Mouse (Mus musculus) adipocyte (in vitro differentiated cells): ENCODE results near the gene Wnt5b.

Source experiments
- DNase-seq: peaks from one replicate; pipeline ENCODE4 v3.0.0-alpha.2; 2016; ENCODE audit warnings: low spot score

Gene Wnt5b

DNA sequence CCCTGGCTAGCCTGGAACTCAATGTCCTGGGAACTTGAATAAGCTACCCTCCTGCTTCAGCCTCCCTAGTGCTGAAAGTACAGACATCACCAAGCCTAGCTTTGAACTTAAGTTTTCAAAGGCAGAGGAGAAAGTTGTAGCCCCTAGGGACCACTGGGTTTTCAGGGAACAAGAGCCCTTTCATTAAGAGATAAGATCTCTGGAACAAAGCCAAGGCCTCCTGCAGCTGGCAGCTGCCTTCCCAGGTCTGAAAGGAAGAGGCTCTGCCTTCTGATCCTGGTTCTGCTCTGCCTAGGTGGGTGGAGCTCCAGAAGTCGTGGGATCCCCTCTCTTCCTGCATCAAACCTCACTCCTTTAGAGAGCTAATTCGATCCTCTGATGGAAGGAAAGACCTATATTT lies 58.7 kb downstream of the Wnt5b start:
- no peak for DNase-seq

DNA sequence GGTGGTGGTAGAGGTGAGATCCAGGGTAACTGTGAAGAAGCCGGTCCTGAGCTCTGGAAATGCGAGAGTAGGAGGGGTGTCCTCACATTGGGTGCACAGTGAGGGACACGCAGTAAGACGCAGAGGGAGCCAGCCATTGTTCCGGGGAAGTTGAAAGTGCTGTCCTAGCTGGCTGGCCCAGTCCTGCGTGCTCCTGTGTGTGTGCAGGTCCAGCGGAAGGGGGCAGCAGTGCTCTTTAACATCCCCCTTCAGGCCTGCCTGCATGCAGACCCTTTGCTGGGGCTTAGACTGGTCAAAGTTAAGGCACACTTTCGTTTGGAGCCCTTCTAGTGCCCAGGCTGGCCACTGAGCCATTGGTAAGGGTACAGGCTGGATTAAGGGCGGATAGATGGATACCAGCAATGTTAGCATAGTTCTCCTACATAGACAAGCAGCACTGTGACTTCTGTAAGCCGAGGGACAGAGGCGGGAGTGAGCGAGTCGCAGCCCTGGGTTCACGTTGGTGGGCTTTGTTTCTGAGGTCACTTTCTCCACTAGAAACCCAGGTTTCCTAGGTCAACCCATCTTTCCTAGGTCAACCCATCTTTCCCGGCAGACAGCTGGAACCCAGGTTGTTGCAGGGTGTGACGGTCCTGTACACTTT lies 61.1 kb downstream of the Wnt5b start:
- no peak for DNase-seq

DNA sequence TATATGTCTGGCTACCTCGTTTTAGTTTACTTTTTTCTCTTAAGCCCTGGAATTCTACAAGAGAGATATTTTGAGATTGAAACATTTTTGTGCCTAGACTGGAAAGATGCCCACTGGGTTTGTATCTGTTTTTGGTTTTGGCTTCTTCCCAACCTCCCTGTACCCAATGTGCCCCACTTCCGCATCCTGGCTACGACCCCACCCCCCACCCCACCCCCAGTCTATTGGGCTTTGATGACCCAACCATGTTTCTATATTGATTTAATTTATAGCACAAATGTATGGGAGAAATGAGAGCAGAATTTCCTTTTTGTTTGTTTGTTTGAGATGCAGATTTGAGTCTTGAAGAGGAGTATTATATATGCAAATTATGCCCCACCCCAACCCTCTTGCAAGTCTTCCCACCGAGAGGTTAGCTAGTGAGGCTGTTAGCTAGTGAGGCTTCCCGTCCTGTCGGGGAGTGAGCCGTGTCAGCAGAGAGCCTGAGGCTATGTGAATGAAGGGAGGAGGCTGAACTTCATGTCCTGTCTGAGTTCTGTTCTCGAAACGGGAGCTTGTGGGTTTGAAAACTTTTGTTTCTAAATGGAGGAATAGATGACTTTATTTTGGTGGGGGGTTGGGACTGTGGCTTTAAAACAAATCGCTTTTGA lies 62.3 kb downstream of the Wnt5b start:
- peak; percentile 48 for DNase-seq

DNA sequence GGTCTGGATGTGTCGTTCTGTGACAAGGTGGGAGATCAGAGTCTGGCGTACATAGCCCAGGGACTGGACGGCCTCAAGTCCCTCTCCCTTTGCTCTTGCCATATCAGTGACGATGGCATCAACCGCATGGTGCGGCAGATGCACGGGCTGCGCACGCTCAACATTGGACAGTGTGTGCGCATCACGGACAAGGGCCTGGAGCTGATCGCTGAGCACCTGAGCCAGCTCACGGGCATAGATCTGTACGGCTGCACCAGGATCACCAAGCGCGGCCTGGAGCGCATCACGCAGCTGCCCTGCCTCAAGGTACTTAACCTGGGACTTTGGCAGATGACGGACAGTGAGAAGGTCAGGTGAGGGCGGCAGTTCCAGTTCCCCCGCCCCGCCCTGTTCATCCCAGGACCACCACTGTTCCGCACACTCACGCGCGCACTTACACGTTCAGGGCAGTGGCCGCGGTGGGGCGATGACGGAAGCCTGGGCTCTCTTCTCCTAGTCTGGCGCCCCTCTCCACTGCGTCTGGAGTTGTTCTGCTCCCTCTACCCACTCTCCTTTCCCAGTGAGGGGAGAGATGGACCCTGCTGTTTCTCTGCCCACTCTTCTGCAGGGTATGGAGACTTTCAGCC lies 63.3 kb downstream of the Wnt5b start:
- peak; percentile 25 for DNase-seq

DNA sequence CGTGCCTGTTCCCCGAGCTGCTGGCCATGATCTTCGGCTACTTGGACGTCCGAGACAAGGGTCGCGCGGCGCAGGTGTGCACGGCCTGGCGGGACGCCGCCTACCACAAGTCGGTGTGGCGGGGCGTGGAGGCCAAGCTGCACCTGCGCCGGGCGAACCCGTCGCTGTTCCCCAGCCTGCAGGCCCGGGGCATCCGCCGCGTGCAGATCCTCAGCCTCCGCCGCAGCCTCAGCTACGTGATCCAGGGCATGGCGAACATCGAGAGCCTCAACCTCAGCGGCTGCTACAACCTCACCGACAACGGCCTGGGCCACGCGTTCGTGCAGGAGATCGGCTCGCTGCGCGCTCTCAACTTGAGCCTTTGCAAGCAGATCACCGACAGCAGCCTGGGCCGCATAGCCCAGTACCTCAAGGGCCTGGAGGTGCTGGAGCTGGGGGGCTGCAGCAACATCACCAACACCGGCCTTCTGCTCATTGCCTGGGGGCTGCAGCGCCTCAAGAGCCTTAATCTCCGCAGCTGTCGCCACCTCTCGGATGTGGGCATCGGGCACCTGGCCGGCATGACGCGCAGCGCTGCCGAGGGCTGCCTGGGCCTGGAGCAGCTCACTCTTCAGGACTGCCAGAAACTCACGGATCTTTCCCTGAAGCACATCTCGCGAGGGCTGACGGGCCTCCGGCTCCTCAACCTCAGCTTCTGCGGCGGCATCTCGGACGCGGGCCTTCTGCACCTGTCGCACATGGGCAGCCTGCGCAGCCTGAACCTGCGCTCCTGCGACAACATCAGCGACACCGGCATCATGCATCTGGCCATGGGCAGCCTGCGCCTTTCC lies 64.1 kb downstream of the Wnt5b start:
- DNase-seq = peak; percentile 69

DNA sequence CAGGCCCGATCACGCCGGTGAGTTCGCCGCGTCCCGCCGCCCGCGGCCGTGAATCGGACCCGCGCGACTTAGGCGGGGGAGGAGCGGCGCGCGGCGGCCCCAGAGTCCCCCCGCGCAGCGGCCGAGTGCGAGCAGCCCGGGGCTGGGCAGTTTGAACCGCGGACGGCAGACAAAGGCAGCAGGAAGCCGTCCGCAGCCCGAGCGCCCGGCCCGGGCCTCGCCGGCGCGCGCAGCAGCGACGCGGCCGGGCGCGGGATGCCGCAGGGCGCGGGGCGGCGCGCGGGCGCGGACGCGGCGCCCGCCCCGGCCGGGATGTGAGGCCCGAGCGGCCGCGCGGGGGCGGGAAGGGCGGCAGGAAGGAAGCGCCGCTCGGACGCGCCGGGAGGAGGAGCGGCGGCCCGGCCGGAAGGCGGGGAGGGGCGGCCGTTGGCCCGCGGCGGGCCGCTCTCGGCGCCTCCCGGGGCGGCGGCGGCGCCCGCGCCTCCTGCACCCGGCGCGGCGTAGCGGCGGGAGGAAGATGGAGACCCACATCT lies 64.7 kb downstream of the Wnt5b start, which contains the start of gene Fbxl14:
Gene Fbxl14 (plus strand): TSS at position 326 of the 533 bp plus-strand sequence.
- peak; percentile 55 for DNase-seq

DNA sequence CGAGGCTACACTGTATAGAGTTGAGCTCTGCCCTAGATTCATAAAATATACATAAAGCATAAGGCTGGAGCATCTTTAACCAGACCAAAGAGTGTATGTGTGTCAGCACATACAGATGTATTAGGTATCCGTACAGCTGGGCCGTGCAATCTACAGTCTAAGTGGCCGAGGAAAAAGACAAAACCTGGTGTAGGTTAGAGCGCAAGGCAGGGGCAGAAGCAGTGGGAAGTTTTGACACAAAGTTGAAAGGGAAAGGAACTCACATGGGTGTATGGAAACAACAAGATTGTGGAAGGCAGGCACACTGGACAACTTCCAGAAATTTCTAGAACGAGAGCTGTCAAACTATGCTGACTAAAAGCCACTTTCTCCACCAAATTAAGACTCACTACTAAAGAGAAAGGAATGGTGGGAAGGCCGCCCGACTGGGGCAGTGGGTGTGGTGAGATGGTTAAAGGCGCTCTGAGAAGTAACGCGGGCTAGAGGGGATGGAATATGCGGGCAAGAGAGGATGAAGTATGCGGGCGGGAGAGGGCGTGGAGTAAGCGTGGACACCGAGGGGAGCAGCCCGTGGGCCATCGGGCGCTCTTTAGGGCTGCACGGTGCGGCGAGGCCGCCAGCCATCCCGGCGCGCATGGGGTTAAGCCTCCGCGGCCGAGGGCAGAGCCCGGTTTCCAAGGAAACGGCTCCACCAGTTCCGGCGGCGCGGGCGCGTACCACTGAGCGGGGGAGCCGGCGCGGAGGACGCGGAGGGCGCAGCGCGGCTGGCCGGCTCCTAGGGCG lies 65.4 kb downstream of the Wnt5b start:
- DNase-seq = peak; percentile 88

DNA sequence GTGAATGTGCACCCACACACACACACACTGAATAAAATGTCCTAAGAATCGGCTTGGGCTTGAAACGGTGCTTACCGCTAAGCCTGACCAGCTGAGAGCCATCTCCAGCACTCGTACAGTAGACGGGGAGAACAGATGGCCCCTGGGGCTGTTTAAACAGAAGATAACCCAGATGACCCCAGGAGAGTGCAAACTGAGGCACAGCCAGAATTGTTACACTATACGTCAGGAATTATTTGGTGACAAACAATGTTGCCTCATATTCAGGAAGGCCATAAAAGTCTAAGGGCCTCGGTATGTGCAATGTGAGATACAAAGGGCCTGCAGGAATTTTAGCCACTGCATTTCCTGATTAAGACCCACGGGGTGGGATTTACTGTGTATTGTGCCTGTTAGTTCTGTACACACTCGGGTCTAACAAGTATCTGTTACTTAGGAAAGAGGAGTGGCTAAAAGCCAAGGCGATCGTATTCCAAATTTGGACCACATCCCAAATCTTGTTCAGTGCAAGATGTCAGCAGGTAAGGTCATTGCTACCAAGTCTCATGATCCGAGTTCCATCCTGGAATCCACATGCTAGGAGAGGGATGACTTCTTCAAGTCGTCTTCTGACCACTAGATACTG lies 66.3 kb downstream of the Wnt5b start:
- no peak for DNase-seq

DNA sequence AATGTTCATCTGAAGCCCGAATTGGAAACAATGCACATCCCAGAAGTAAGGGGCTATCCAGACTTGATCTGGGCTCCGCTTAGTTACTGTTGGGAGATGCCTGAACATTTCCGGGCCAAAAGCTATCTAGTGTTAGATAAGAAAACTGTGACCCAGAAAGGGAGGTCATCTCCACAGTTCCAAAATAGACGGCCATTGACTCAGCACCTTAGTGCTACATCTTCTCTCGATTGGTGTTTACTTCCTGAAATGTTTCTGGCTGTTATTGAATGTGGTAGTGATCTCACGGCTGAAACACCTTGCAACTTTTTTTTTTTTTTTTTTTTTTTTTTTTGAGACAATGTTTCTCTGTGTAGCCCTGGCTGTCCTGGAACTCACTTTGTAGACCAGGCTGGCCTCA lies 68.2 kb downstream of the Wnt5b start:
- DNase-seq = no peak

DNA sequence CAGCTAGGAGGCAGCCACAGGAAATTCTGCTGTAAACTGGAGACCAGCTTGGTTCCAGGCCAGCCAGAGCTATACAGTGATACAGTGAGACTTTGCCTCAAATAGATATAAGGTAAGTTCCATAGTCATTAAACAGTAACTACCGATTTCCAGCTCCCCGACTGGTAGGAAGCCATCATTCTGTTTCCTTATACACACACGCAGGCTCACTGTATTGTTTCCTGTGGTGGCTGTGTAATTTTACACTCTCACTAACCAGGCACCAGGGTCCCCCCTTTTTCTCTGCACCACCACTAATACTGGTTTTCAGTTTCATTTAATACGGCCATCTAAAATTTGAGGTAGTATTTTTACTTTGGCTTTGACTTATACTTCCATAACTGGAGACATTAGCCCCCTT lies 70.2 kb downstream of the Wnt5b start:
- no peak for DNase-seq

DNA sequence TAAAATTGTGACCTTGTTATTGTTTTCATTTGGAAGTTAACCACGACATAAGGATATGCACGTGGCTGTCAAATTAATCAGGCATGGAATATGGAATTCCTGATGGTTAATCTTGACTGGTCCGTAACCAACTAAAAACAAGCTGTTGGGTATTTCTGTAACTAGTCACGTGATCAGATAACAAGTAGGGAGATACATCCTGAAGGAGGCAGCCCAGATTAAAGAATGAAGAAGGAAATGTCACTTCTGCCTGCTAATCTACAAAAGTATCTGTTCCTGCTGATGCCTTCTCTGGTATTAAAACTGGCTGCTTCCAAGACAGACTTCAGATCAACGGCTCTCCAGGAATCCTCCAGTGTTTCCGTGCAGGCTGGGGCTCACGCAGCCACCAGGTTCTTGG lies 70.7 kb downstream of the Wnt5b start:
- DNase-seq = no peak

DNA sequence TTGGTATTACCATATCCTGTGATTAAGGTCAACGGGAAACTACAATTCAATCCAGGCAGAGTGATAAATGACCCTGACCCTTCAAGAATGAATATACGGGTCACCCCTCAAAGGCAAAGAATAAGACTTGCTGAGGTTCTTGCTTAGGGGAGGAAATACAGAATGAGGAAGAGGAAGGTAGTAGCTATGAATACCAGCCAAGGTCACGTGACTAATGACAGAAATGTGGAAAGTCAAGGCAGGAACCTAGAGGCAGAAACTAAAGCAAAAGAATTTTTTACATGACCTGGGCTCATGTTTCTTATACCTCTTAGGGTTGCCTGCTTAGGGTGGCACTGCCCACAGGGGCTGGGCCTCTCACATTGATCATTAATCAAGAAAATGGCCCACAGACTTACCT lies 71.4 kb downstream of the Wnt5b start:
- no peak for DNase-seq

DNA sequence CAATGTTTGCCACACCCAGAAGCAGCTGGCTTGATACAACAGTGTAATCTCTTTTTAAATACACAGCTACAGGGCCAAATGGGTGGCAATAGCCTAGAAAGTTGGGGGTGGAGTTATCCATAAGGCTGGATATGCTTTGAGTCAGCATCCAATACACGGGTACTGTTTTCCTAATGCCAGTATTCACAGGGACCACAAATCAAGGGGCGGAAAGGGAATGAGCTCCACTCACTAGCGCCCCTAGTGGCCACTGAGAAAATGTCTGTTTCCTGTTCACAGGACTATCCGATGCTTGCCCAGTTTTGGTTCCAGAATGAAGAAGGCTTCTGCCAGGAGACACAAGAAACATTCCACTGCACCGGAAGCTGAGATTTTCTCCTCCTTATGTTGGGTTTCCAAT lies 72.0 kb downstream of the Wnt5b start:
- DNase-seq = peak; percentile 55

DNA sequence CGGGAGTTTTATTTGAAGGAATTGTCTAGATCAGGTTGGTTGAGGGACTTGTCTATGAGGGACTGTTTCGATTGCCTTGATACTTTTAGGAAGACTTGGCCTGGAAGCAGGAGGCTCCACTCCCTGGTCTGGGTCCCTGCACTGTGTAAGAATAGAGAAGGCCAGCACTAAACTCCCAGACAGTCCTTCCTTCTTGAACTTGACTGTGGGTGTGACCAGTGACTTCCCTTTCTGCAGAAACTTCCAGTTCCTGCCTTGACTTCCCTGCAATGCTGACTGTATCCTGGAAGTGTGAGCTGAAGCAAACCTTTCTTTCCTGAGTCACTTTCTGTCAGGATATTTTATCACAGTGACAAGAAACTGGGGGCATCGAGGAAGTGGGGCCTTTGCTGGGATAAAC lies 73.4 kb downstream of the Wnt5b start:
- DNase-seq = no peak

DNA sequence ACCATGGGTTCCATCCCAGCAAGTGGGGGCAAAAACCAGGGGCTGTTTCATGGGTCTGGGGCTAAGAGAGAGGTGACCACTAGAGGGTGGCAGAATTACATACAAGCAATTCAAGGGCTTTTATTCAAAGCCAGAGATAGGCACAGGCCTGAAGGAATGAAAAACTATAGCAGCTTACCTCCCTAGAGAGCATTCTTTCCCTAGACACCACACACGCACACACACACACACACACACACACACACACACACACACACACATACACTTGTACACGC lies 76.4 kb downstream of the Wnt5b start:
- DNase-seq = no peak

DNA sequence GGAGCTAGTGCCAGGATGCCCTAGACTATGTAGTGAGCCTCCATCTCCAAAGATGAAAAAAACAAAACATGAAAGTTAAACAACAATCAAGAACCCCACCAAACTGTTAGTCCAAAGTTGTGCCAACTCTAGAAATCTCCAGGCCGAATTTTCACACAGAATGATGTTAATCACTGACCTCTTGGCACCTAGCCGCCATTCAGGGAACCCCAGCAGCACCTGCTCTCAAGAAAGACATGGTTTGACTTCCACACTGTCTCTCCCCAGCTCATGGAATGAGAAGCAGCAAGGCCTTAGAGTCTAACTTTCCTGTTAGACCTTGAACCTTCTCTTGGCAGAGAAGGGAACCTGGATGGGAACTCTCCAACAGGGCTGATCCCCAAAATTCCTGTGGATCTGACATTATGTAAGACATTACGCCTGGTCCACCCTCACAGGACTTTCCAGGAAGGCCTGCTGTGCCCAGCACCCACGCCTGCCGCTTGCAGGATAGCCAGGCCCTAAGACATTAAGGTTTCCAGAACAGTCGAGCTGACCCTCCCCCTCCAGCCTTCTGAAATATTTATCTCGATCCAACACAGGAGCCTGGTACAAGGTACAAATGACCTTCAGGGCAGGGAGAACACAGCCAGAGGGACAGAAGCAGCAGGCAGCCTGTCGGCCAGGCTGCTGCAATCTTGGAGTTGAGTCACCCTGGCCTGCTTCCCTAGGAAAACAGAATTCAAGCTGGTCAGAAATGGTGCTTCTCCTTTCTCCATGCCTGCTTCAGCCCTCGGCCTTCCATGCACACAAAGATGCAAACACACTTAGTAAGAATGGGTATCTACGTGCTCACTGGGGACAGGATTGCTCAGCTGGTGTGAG lies 77.0 kb downstream of the Wnt5b start:
- peak; percentile 73 for DNase-seq

DNA sequence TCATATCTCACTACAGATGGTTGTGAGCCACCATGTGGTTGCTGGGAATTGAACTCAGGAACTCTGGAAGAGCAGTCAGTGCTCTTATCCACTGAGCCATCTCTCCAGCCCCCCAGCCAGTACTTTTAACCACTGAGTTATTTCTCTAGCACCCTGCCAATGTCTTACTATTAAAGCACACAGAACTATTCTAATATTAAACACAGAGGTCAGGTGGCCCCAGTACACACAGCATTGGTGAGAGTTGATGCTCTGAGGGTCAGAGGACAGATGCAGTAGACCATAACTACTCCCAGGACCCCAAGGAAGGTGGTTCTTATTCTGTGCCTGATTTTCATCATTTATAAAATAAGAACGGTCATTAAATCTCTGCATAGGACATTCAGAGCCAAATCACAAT lies 78.0 kb downstream of the Wnt5b start:
- DNase-seq = no peak

DNA sequence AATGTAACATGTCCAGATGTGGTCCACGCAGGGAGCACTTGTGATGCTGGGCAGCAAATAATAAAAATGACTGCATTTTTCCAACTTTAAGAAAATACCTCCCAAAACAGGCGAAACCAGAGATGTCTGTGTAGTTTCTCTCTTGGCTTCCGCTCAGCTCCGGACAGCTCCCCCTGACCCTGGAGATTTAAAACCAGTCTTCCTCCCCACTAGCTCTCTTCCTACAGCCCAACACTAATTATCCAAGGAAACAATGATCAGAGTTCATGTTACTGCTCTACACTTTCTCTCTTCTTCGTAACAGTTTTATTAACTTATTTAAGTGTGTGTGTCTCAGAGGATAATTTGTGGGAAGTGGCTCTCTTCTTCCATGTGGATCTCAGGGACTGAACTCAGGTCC lies 83.8 kb downstream of the Wnt5b start:
- DNase-seq = no peak

DNA sequence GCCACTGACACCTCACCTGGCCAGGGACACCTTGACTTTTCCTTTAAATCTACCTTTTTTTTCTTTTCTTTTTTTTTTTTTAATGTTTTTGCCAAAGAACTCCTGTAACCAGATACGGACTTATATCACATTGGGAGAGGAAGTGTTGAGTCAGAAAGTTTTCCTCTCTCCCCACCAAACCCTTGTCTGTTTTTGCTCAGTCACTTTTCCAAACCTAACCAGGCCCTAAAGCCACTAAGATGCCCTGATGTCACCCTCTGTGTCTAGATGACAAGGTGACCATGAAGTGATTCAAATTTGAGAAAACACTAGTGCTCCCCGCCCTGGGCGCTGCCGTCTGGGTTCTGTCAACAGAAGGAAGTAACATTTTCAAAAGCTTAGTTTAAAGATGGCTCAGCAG lies 85.1 kb downstream of the Wnt5b start:
- no peak for DNase-seq

DNA sequence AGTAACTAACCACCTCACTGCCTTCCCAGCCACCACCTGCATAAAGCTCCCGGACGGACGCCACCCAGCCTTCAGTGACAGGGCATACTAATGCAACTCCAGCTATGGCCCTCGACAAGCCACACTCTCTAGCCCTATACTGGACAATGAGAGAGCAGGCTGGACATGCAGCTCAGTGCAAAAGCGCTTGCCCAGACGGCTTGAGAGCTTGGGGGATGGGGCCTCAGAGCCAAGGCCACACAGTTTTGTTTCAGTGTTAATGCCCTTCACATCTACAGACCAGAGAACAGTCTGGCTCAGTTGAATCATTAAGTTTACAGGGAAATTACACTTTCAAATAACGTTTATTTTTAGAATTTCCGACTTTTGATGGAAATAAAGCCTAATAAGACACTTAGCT lies 86.0 kb downstream of the Wnt5b start:
- DNase-seq = no peak
